Mouse (Mus musculus) ES-Bruce4 (cell line): ENCODE results near the gene 1700012B09Rik.

ENCODE experiments used
- CTCF ChIP-seq: IDR thresholded peaks from one replicate; pipeline ENCODE4 v1.8.1; 2011; ENCODE audit warnings: low read depth, low read length
- EP300 ChIP-seq: IDR thresholded peaks from 2 replicates; pipeline ENCODE4 v1.6.1; 2011; ENCODE audit warnings: low read depth, low read length; ENCODE audit not compliant: insufficient read depth
- POLR2A ChIP-seq: IDR thresholded peaks from one replicate; pipeline ENCODE4 v1.8.1; 2011; ENCODE audit warnings: low read length; ENCODE audit not compliant: insufficient read depth

GRCm38 (mm10) chr9:14739498-14740150, 31.2 kb downstream of the 1700012B09Rik start:
- TF ChIP-seq CTCF (no peak), POLR2A (no peak), EP300 (no peak)
